Mouse (Mus musculus): ENCODE results near the gene Cenpo.
"Not testable (repeated sequence)": the region's sequence is repeated elsewhere in the genome, so short reads cannot be mapped to it uniquely, and the experiment has no call there.

The Cenpo gene

GRCm38 (mm10) chr12:4233572-4234508 is at the start of gene Cenpo, which contains the start of gene Ptrhd1:
Gene Cenpo (minus strand): TSS chr12:4234294.
Gene Ptrhd1 (plus strand): TSS chr12:4234027.
- DNase-seq, result peak; percentile 98

GRCm38 (mm10) chr12:4279878-4280277 is 45.8 kb upstream of the Cenpo start:
- no peak for DNase-seq

- DNase-seq, result no peak
Observed at GRCm38 (mm10) chr12:4278978-4279755, 45.1 kb upstream of the Cenpo start.

- DNase-seq, result no peak
Observed at GRCm38 (mm10) chr12:4271078-4271477, 37.0 kb upstream of the Cenpo start.

- DNase-seq, result no peak
Observed at GRCm38 (mm10) chr12:4267765-4268164, 33.7 kb upstream of the Cenpo start.

- no peak for DNase-seq
Observed at GRCm38 (mm10) chr12:4252742-4253655, 18.9 kb upstream of the Cenpo start.

- no peak for DNase-seq
Observed at GRCm38 (mm10) chr12:4249786-4250185, 15.7 kb upstream of the Cenpo start.

GRCm38 (mm10) chr12:4245742-4246141 is 11.6 kb upstream of the Cenpo start:
- DNase-seq, result no peak

- no peak for DNase-seq
Observed at GRCm38 (mm10) chr12:4243805-4244204, 9.7 kb upstream of the Cenpo start.

- not testable (repeated sequence) for DNase-seq
Observed at GRCm38 (mm10) chr12:4240281-4240680, 6.2 kb upstream of the Cenpo start.

GRCm38 (mm10) chr12:4237481-4237880 is 3.4 kb upstream of the Cenpo start:
- DNase-seq, result no peak

- no peak for DNase-seq
Observed at GRCm38 (mm10) chr12:4232777-4233176, 1.3 kb downstream of the Cenpo start.

- DNase-seq, result no peak
Observed at GRCm38 (mm10) chr12:4230156-4230555, 3.9 kb downstream of the Cenpo start.

GRCm38 (mm10) chr12:4212908-4213307 is 21.2 kb downstream of the Cenpo start:
- DNase-seq, result no peak

GRCm38 (mm10) chr12:4211174-4211573 is 22.9 kb downstream of the Cenpo start:
- no peak for DNase-seq

- DNase-seq, result no peak
Observed at GRCm38 (mm10) chr12:4209196-4209595, 24.9 kb downstream of the Cenpo start.

GRCm38 (mm10) chr12:4208405-4209133 is 25.5 kb downstream of the Cenpo start:
- DNase-seq, result peak; percentile 66

GRCm38 (mm10) chr12:4206106-4206505 is 28.0 kb downstream of the Cenpo start:
- DNase-seq, result no peak

- DNase-seq, result no peak
Observed at GRCm38 (mm10) chr12:4202206-4202605, 31.9 kb downstream of the Cenpo start.

GRCm38 (mm10) chr12:4201454-4202200 is 32.5 kb downstream of the Cenpo start:
- DNase-seq, result no peak

- DNase-seq, result no peak
Observed at GRCm38 (mm10) chr12:4199271-4199670, 34.8 kb downstream of the Cenpo start.

Measured in retina, postnatal 1 day (tissue).